Mouse (Mus musculus): ENCODE data around the gene Vmn2r52. TPM values are rescaled to one million over a fixed set of nuclear protein-coding genes. Genes with fewer than 3 reads are reported as not detected.
"Not testable (repeated sequence)": the region's sequence is repeated elsewhere in the genome, so short reads cannot be mapped to it uniquely, and the experiment has no call there.

The Vmn2r52 gene
- polyA plus RNA-seq (2012; rRNA removed): not detected in 2 replicates

DNA sequence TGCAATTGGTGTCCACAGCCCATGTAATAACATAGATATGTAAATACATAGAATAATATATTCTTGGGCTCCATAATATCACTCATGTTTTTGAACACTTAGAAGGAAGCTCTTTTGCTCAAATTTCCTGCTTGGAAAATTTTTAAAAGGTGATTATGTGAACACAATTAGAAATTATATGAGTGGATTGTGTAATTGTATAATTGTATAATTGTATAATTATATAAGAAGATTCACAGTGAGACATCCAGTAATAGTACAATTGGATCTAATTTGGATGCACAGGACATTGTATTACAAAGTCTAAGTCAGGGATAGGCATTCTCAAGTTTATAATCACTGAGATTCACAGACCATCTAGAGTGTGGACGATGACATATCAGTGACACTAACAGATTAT, at the start of gene Vmn2r52:
Gene Vmn2r52, minus strand, starts transcription at position 101 of the 400 bp plus-strand sequence.
- no peak for DNase-seq (ENCODE audit: low spot score)

DNA sequence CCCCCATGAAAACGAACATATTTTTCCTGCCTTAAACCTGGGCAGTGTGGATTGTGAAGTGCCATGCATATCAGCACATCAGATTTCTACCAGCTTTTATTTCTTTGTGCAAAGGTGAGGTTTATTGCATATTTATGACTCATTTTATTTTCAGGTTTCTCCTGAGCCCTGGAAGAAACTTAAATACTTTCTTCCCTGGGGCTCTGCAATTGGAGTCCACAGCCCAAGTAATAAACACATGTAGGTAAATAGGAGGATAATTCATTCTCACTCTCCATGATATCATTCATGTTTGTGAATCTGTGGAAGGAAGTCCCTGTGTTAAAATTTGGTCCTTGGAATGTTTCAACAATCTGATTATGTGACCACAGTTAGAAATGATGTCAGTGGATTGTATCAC, 70.7 kb downstream of the Vmn2r52 start, which contains the start of gene Vmn2r51:
Gene Vmn2r51, minus strand, starts transcription at position 101 of the 400 bp plus-strand sequence.
- DNase-seq (ENCODE audit: low spot score): not testable (repeated sequence)

Other genes starting within 250 kb of the Vmn2r52 start
- gene Vmn2r48, start 223.0 kb downstream of the Vmn2r52 start, polyA plus RNA-seq (2012; rRNA removed): not detected in 2 replicates
- not detected in 2 replicates for gene Vmn2r49, start 184.3 kb downstream of the Vmn2r52 start, polyA plus RNA-seq (2012; rRNA removed)
- gene Vmn2r50, start 123.3 kb downstream of the Vmn2r52 start, polyA plus RNA-seq (2012; rRNA removed): not detected in 2 replicates
- gene Vmn2r51, start 70.8 kb downstream of the Vmn2r52 start, polyA plus RNA-seq (2012; rRNA removed): not detected in 2 replicates
- not detected in 2 replicates for gene Vmn1r66, start 101.4 kb upstream of the Vmn2r52 start, polyA plus RNA-seq (2012; rRNA removed)

All from urinary bladder, adult 2 months (tissue).